Mouse (Mus musculus) CH12.LX (cell line): ENCODE measurements at regions not wholly inside any gene's neighbourhood (a gene's known extent, or its start where the extent isn't known, plus 50 kb on each side); places are given as distances from the start of the nearest gene placed in this dataset.
A peak's percentile ranks its signal among the peaks of the same experiment; 100 is the strongest.

Source experiments
- DNase-seq: peaks from one replicate; pipeline ENCODE4 v3.0.0-alpha.2; 2013; ENCODE audit errors: extremely low read depth
- H3K27ac ChIP-seq: 2 replicates; pipeline ENCODE4 v1.5.1; 2012; ENCODE audit warnings: low read depth, mild to moderate bottlenecking, control low read depth, moderate library complexity; ENCODE audit not compliant: insufficient read depth
- H3K27me3 ChIP-seq: replicated peaks from 2 replicates; pipeline ENCODE3; 2012; ENCODE audit warnings: inconsistent platforms
- H3K36me3 ChIP-seq, 2 experiments: replicated peaks in 1 of 2; 2 replicates each; pipeline versions ENCODE3 to v1.6.1; 2012; ENCODE audit warnings: inconsistent platforms in 1 of 2, low read length in 1 of 2, mild to moderate bottlenecking in 1 of 2, mixed read lengths in 1 of 2, moderate library complexity in 1 of 2; ENCODE audit not compliant: control insufficient read depth in 1 of 2, insufficient read depth in 1 of 2
- H3K4me1 ChIP-seq, 2 experiments: 2 replicates each; pipeline ENCODE4 v1.6.1; 2012; ENCODE audit warnings: inconsistent platforms in 1 of 2, moderate library complexity in 1 of 2; ENCODE audit not compliant: insufficient read depth in 2 of 2, control insufficient read depth in 1 of 2
- H3K4me2 ChIP-seq: 2 replicates; pipeline ENCODE4 v1.6.1; 2012; ENCODE audit warnings: low read depth, mild to moderate bottlenecking, control low read depth; ENCODE audit not compliant: poor library complexity, insufficient read depth, severe bottlenecking
- H3K4me3 ChIP-seq, 3 experiments: fragments of 150-350 bp in 1 of 3; sonication (generic) in 1 of 3; replicated peaks in 1 of 3; 2 replicates each; pipeline versions ENCODE3 to v1.5.1; 2011 to 2012; ENCODE audit warnings: low read depth in 2 of 3, low read length in 2 of 3, mild to moderate bottlenecking in 2 of 3, moderate library complexity in 2 of 3, control low read depth in 1 of 3, improper control_type of control experiment in 1 of 3, inconsistent platforms in 1 of 3, mixed read lengths in 1 of 3; ENCODE audit not compliant: poor library complexity in 1 of 3
- H3K79me2 ChIP-seq: replicated peaks from 2 replicates; pipeline ENCODE4 v1.6.1; 2012; ENCODE audit warnings: mild to moderate bottlenecking, moderate library complexity; ENCODE audit not compliant: control insufficient read depth, poor library complexity, insufficient read depth, severe bottlenecking; ENCODE audit errors: extremely low read depth
- H3K9ac ChIP-seq: 2 replicates; pipeline ENCODE4 v1.6.1; 2012; ENCODE audit warnings: low read depth, mild to moderate bottlenecking, control low read depth, moderate library complexity; ENCODE audit not compliant: insufficient read depth
- H3K9me3 ChIP-seq: replicated peaks from 2 replicates; pipeline ENCODE3; 2012; ENCODE audit warnings: low read length, inconsistent platforms, mixed read lengths
- CHD1 ChIP-seq: IDR thresholded peaks from 2 replicates; pipeline ENCODE4 v1.6.1; 2012; ENCODE audit warnings: low read depth, low read length, improper control_type of control experiment, inconsistent platforms
- CHD2 ChIP-seq: IDR thresholded peaks from 2 replicates; pipeline ENCODE4 v1.6.1; 2011; ENCODE audit warnings: low read length, improper control_type of control experiment
- CTCF ChIP-seq, 2 experiments: IDR thresholded peaks in 1 of 2; conservative IDR thresholded peaks in 1 of 2; 2 replicates each; pipeline ENCODE4 v1.5.1; 2011 to 2012; ENCODE audit warnings: low read depth in 2 of 2, low read length in 2 of 2, improper control_type of control experiment in 1 of 2, inconsistent platforms in 1 of 2, mild to moderate bottlenecking in 1 of 2, moderate library complexity in 1 of 2
- E2F4 ChIP-seq: IDR thresholded peaks from 2 replicates; pipeline ENCODE4 v1.6.1; 2011; ENCODE audit warnings: low read depth, low read length, improper control_type of control experiment; ENCODE audit not compliant: insufficient replicate concordance
- ELF1 ChIP-seq: IDR thresholded peaks from 2 replicates; pipeline ENCODE4 v1.6.1; 2014; ENCODE audit warnings: low read depth, mild to moderate bottlenecking, inconsistent platforms, low read length, improper control_type of control experiment
- EP300 ChIP-seq: IDR thresholded peaks from 2 replicates; pipeline ENCODE4 v1.6.1; 2011; ENCODE audit warnings: low read length, improper control_type of control experiment
- HCFC1 ChIP-seq: IDR thresholded peaks from 2 replicates; pipeline ENCODE4 v1.6.1; 2012; ENCODE audit warnings: low read depth, mild to moderate bottlenecking, inconsistent platforms, low read length, improper control_type of control experiment
- IRF4 ChIP-seq: IDR thresholded peaks from 2 replicates; pipeline ENCODE4 v1.6.1; 2014; ENCODE audit warnings: low read depth, mild to moderate bottlenecking, inconsistent platforms, low read length, improper control_type of control experiment
- JUN ChIP-seq: IDR thresholded peaks from 2 replicates; pipeline ENCODE4 v1.6.1; 2011; ENCODE audit warnings: low read depth, mild to moderate bottlenecking, low read length, improper control_type of control experiment, moderate library complexity; ENCODE audit not compliant: insufficient read depth
- JUND ChIP-seq: conservative IDR thresholded peaks from 2 replicates; pipeline ENCODE4 v1.6.1; 2011; ENCODE audit warnings: low read depth, low read length, improper control_type of control experiment
- MAFK ChIP-seq: IDR thresholded peaks from 2 replicates; pipeline ENCODE4 v1.6.1; 2011; ENCODE audit warnings: low read length, improper control_type of control experiment; ENCODE audit not compliant: insufficient replicate concordance
- MAX ChIP-seq: IDR thresholded peaks from 2 replicates; pipeline ENCODE4 v1.6.1; 2011; ENCODE audit warnings: low read length, improper control_type of control experiment
- MAZ ChIP-seq: IDR thresholded peaks from 2 replicates; pipeline ENCODE4 v1.6.1; 2012; ENCODE audit warnings: low read depth, mild to moderate bottlenecking, inconsistent platforms, low read length, improper control_type of control experiment, moderate library complexity
- MXI1 ChIP-seq: IDR thresholded peaks from 2 replicates; pipeline ENCODE4 v1.6.1; 2011; ENCODE audit warnings: mild to moderate bottlenecking, low read depth, low read length, improper control_type of control experiment
- PAX5 ChIP-seq: IDR thresholded peaks from 2 replicates; pipeline ENCODE4 v1.6.1; 2012; ENCODE audit warnings: low read length, inconsistent platforms, mixed read lengths
- POLR2AphosphoS2 ChIP-seq: IDR thresholded peaks from 2 replicates; pipeline ENCODE4 v1.6.1; 2011; ENCODE audit warnings: low read depth, low read length, improper control_type of control experiment
- SIN3A ChIP-seq: IDR thresholded peaks from 2 replicates; pipeline ENCODE4 v1.6.1; 2012; ENCODE audit warnings: low read length, improper control_type of control experiment, inconsistent platforms
- SMC3 ChIP-seq: IDR thresholded peaks from 2 replicates; pipeline ENCODE4 v1.6.1; 2011; ENCODE audit warnings: low read depth, low read length, improper control_type of control experiment
- UBTF ChIP-seq: IDR thresholded peaks from 2 replicates; pipeline ENCODE4 v1.6.1; 2012; ENCODE audit warnings: low read depth, mild to moderate bottlenecking, inconsistent platforms, low read length, improper control_type of control experiment, moderate library complexity
- USF1 ChIP-seq: IDR thresholded peaks from 2 replicates; pipeline ENCODE4 v1.6.1; 2014; ENCODE audit warnings: low read depth, mild to moderate bottlenecking, inconsistent platforms, low read length, improper control_type of control experiment
- ZC3H11A ChIP-seq: IDR thresholded peaks from 2 replicates; pipeline ENCODE4 v1.6.1; 2012; ENCODE audit warnings: low read depth, mild to moderate bottlenecking, inconsistent platforms, low read length, improper control_type of control experiment
- ZKSCAN1 ChIP-seq: IDR thresholded peaks from 2 replicates; pipeline ENCODE4 v1.6.1; 2012; ENCODE audit warnings: low read depth, inconsistent platforms, low read length, improper control_type of control experiment, borderline replicate concordance
- ZMIZ1 ChIP-seq: IDR thresholded peaks from 2 replicates; pipeline ENCODE4 v1.6.1; 2012; ENCODE audit warnings: low read depth, mild to moderate bottlenecking, inconsistent platforms, low read length, improper control_type of control experiment
- ZNF384 ChIP-seq: IDR thresholded peaks from 2 replicates; pipeline ENCODE4 v1.6.1; 2012; ENCODE audit warnings: low read depth, low read length, improper control_type of control experiment, inconsistent platforms
- dilution Hi-C: fragments of 300-500 bp; cut with MboI; formaldehyde crosslinking; loops from 2 replicates; pipeline ENCODE4 v1.14.3; 2020; ENCODE audit warnings: low sequenced_read_pairs; ENCODE audit not compliant: extremely low pct_unique_long_range_greater_than_20kb, extremely low pct_ligation_motif_present
- in situ Hi-C: fragments of 300-500 bp; cut with MboI; formaldehyde crosslinking; loops from 3 replicates; pipeline ENCODE4 v1.14.3; 2019; ENCODE audit warnings: low sequenced_read_pairs, low pct_ligation_motif_present, low pct_unique_long_range_greater_than_20kb, mixed read lengths

- DNase-seq, result no peak
- H3K4me3 ChIP-seq, result no peak overlapping the region
- no peaks in the 10 kb centered on the region for H3K36me3 ChIP-seq
- in situ Hi-C loops (no loop called here), dilution Hi-C loops (no loop called here)
- no peak overlapping the region for H3K9ac ChIP-seq
- TF ChIP-seq CTCF (conservative IDR thresholded peaks at IDR 0.05 in 1 of 2, IDR thresholded peaks at IDR 0.05 in 1 of 2; ENCODE audit: low read depth in 2 of 2, low read length in 2 of 2) (0 out of 4 replicates have a peak, but pooled peaks of 1 of the 2 experiments have one; percentile 23), SMC3 (peak; percentile 17; the same call in 1 of the 2 replicates), E2F4 (no peak), EP300 (no peak)
- peaks cover 89% of the 10 kb centered on the region for H3K27me3 ChIP-seq
- no peaks in the 10 kb centered on the region for H3K79me2 ChIP-seq
- no peak overlapping the region for H3K27ac ChIP-seq
- no peak overlapping the region for H3K4me2 ChIP-seq
- no peaks in the 10 kb centered on the region for H3K4me1 ChIP-seq
- H3K9me3 ChIP-seq, result no peaks in the 10 kb centered on the region
These were observed 334.0 kb upstream of the Mki67 start for GRCm38 (mm10) chr7:136050116-136050515.

- H3K4me1 ChIP-seq, result no peaks in the 10 kb centered on the region
- no peaks in the 10 kb centered on the region for H3K9me3 ChIP-seq
- peaks cover 72% of the 10 kb centered on the region for H3K27me3 ChIP-seq
- H3K4me2 ChIP-seq, result no peak overlapping the region
- no peak for DNase-seq
- no peak overlapping the region for H3K9ac ChIP-seq
- dilution Hi-C loops (no loop called here), in situ Hi-C loops (no loop called here)
- no peak for TF ChIP-seq USF1
- TF ChIP-seq ZNF384, result no peak
- TF ChIP-seq ZMIZ1, result no peak
- no peak for TF ChIP-seq PAX5
- no peak for TF ChIP-seq E2F4
- no peak for TF ChIP-seq IRF4
- TF ChIP-seq ZKSCAN1, result no peak
- TF ChIP-seq SMC3, result no peak
- TF ChIP-seq CHD2, result no peak
- TF ChIP-seq MXI1, result no peak
- no peak for TF ChIP-seq CHD1
- no peak for TF ChIP-seq MAFK
- no peak overlapping the region for H3K4me3 ChIP-seq
- H3K79me2 ChIP-seq, result no peaks in the 10 kb centered on the region
- H3K27ac ChIP-seq, result no peak overlapping the region
- no peaks in the 10 kb centered on the region for H3K36me3 ChIP-seq
These were observed 340.8 kb upstream of the Mki67 start for GRCm38 (mm10) chr7:136056876-136057484.

GRCm38 (mm10) chr7:136058319-136058718 lies 342.2 kb upstream of the Mki67 start:
- Histone ChIP-seq H3K79me2 (no peaks in the 10 kb centered on the region), H3K9me3 (no peaks in the 10 kb centered on the region), H3K27me3 (peaks cover 70% of the 10 kb centered on the region), H3K4me3 (no peak overlapping the region), H3K27ac (no peak overlapping the region), H3K4me1 (no peaks in the 10 kb centered on the region), H3K4me2 (no peak overlapping the region), H3K9ac (no peak overlapping the region), H3K36me3 (no peaks in the 10 kb centered on the region)
- dilution Hi-C loops (no loop called here), in situ Hi-C loops (no loop called here)
- DNase-seq, result no peak
- TF ChIP-seq PAX5, result no peak
- TF ChIP-seq ZC3H11A, result no peak
- TF ChIP-seq JUN, result no peak
- no peak for TF ChIP-seq MAX
- TF ChIP-seq POLR2AphosphoS2, result no peak
- TF ChIP-seq MXI1, result no peak
- no peak for TF ChIP-seq USF1
- no peak for TF ChIP-seq MAZ
- TF ChIP-seq E2F4, result no peak
- no peak for TF ChIP-seq ELF1
- TF ChIP-seq ZMIZ1, result no peak
- no peak for TF ChIP-seq CHD2
- TF ChIP-seq HCFC1, result no peak
- no peak for TF ChIP-seq SIN3A
- TF ChIP-seq JUND, result no peak
- TF ChIP-seq UBTF, result no peak
